Mouse (Mus musculus): Measurements from ENCODE around the gene Cldn7. TPM values are rescaled to one million over a fixed set of nuclear protein-coding genes. Genes with fewer than 3 reads are reported as not detected.
"Not testable (repeated sequence)": the region's sequence is repeated elsewhere in the genome, so short reads cannot be mapped to it uniquely, and the experiment has no call there.

Cldn7 gene
- polyA plus RNA-seq, 1 experiment from 2014 or later: 13.4 TPM

DNA sequence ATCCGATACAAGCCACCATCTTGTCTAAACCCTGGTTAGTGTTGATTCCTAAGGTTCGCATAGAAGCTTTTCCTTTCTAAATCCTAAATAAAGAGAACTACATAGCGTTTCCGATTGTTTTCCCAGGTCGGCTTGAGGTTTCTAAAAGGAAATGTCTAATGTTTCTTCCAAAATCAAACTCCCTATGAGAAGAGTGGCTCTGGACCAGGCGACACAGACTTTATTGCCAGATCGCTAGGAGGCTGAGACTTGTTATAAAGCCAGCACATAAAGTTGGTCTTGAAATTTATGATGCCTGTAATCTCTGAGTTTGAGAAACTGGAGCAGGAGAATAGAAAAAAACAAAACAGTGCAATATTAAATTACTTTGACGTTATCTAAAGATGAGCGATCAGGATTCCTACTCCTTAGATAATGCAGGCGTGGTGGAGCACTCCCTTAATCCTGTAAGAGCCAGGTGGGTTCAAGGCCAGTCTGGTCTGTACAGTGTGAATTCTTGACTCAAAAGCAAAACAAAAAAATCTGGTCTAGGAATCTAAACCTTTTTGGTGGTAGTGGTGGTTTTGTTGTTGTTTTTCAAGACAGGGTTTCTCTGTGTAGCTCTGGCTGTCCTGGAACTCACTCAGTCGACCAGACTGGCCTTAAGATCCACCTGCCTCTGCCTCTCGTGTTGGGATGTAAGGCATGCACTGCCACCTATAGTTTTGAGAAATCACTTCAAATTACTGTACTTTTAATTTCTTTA, 42.4 kb upstream of the Cldn7 start:
- Histone ChIP-seq H3K9ac (peak overlapping the region; percentile 71), H3K36me3 (peaks cover 24% of the 10 kb centered on the region), H3K27ac (peak overlapping the region; percentile 97), H3K4me3 (peak overlapping the region; percentile 90), H3K4me2 (replicated peaks) (peak overlapping the region; percentile 88), H3K9me3 (no peaks in the 10 kb centered on the region), H3K27me3 (no peaks in the 10 kb centered on the region), H3K4me1 (peaks cover 26% of the 10 kb centered on the region)
- 3% methylated on average over 12 of the region's 12 CpGs for WGBS
- no peak for ATAC-seq (ENCODE audit: low FRiP score, low read depth)

DNA sequence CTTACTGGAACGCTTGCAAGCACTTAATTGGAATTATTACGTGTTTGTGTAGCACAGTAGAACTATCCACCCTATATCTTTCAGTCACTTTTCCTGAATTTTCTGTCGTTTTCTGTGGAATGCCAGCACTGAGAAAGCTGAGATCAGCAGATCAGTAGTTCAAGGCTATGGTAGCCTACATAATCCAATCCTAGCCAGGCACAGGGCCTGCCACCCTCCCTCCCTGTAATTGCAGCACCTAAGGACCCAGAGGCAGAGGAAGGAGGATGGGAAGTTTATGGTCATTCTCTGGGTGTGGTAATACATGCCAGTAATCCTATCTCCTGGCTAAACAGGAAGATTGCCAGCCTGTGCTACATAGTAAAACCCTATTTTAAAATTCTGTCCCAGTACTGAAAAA, 41.8 kb upstream of the Cldn7 start:
- Histone ChIP-seq H3K9ac (0 out of 2 replicates have a peak overlapping the region, but pooled peaks have one; percentile 19), H3K27ac (peak overlapping the region; percentile 97; the same call in 1 of the 2 replicates), H3K4me2 (replicated peaks) (peak overlapping the region; percentile 88)

DNA sequence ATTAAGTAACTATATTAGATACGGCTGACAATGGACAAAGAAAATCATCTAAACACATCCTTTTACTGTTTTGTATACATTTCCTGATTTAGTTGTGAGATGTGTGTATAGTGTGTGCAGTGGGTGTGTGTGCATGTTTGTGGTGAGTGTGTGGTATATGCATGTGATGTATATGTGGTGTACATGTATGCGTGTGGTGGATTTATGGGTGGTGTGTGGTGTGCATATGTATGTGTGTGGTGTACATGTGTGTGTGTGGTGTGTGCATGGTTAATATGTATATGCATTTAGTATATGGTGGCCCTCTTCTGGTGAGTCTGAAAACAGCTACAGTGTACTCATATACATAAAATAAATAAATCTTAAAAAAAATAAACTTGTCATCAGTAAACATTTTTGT, 37.1 kb upstream of the Cldn7 start:
- Histone ChIP-seq H3K36me3 (no peaks in the 10 kb centered on the region), H3K9me3 (no peaks in the 10 kb centered on the region), H3K4me1 (peaks cover 5% of the 10 kb centered on the region), H3K27ac (no peak overlapping the region), H3K4me2 (replicated peaks) (no peak overlapping the region), H3K9ac (no peak overlapping the region), H3K27me3 (no peaks in the 10 kb centered on the region), H3K4me3 (no peak overlapping the region)
- WGBS: 97% methylated on average over 2 of the region's 2 CpGs
- no peak for ATAC-seq (ENCODE audit: low FRiP score, low read depth)

More for the DNA sequence above, 41.8 kb upstream of the Cldn7 start:
- peaks cover 26% of the 10 kb centered on the region for H3K4me1 ChIP-seq
- ATAC-seq (ENCODE audit: low FRiP score, low read depth): no peak
- no peaks in the 10 kb centered on the region for H3K27me3 ChIP-seq
- no peaks in the 10 kb centered on the region for H3K9me3 ChIP-seq
- peak overlapping the region; percentile 90 for H3K4me3 ChIP-seq
- H3K36me3 ChIP-seq: peaks cover 18% of the 10 kb centered on the region
- 59% methylated on average over 3 of the region's 3 CpGs for WGBS

DNA sequence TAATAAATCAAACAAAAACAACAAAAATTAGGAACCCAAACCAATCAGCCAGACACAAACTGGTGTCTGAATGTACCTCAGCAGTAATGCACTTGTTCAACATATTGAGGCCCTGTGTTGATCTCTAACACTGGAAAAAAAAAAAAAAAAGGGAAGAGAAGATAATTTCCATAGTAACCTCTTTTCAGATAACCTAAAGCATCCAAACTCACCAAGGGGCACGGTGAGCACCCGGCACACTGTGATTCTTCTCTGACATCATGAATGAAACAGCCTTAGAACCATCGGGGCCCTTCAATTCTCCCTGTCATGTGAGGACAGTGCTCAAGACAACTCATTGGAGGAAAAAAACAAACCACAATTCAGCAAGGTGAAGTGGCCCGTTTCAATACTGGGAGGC, 34.9 kb upstream of the Cldn7 start:
- H3K4me1 ChIP-seq: peaks cover 10% of the 10 kb centered on the region
- H3K9ac ChIP-seq: no peak overlapping the region
- H3K9me3 ChIP-seq: no peaks in the 10 kb centered on the region
- H3K4me3 ChIP-seq: no peak overlapping the region
- H3K27ac ChIP-seq: no peak overlapping the region
- no peak for ATAC-seq (ENCODE audit: low FRiP score, low read depth)
- no peak overlapping the region for H3K4me2 ChIP-seq (replicated peaks)
- H3K27me3 ChIP-seq: peaks cover 3% of the 10 kb centered on the region; the same call in 1 of the 2 replicates
- WGBS: 83% methylated on average over 4 of the region's 4 CpGs
- no peaks in the 10 kb centered on the region for H3K36me3 ChIP-seq

DNA sequence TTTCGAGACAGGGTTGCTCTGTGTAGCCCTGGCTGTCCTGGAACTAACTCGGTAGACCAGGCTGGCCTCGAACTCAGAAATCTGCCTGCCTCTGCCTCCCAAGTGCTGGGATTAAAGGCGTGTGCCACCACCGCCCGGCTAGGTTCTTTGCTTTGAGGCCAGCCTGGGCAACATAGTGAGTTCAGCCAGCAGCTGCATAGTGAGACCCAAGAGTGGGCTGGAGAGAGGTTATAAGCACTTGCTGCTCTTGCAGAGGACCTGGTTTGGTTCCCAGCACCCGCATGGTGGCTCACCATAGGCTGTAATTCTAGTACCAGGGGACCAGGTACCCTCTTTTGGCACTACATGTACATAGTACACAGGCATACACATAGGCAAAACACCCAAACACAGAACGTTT, 34.4 kb upstream of the Cldn7 start:
- H3K4me2 ChIP-seq (replicated peaks); H3K9me3 ChIP-seq; H3K27me3 ChIP-seq; H3K4me3 ChIP-seq; H3K36me3 ChIP-seq; ATAC-seq (ENCODE audit: low FRiP score, low read depth); H3K9ac ChIP-seq; H3K27ac ChIP-seq: not testable (repeated sequence)
- peaks cover 14% of the 10 kb centered on the region for H3K4me1 ChIP-seq
- WGBS: 85% methylated on average over 8 of the region's 8 CpGs

DNA sequence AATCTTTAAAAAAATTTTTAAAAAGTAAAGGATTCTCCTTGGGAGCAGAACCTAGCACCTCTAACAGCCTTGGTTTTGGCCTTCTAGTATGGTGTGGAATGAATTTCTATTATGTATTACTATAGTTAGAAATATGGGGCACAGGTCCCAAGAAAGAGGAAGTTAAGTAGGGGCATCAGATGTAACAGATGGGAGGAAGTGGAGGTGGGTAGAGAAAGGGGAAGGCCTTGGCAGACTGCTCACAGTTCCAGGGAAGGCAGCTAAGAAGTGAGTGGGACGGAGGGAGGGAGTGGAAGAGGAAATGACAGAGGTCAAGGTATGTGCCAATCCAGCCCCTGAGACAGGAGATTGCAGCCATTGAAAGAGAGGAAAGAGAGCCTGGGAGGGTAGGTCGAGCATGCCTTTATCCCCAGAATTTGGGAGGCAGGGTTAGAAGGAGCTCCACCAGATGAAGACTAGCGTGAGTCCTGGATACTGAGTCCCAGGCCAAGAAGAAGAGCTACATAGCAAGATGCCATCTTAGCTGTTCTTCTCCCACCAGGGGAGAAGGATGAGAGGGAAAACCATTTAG, 33.5 kb upstream of the Cldn7 start:
- H3K27ac ChIP-seq: no peak overlapping the region
- ATAC-seq (ENCODE audit: low FRiP score, low read depth): no peak
- H3K9me3 ChIP-seq: no peaks in the 10 kb centered on the region
- H3K27me3 ChIP-seq: peaks cover 4% of the 10 kb centered on the region
- H3K4me2 ChIP-seq (replicated peaks): no peak overlapping the region
- H3K36me3 ChIP-seq: no peaks in the 10 kb centered on the region
- H3K4me3 ChIP-seq: no peak overlapping the region
- peaks cover 16% of the 10 kb centered on the region for H3K4me1 ChIP-seq
- WGBS: 73% methylated on average over 3 of the region's 3 CpGs
- H3K9ac ChIP-seq: peak overlapping the region; percentile 3; the same call in 1 of the 2 replicates

DNA sequence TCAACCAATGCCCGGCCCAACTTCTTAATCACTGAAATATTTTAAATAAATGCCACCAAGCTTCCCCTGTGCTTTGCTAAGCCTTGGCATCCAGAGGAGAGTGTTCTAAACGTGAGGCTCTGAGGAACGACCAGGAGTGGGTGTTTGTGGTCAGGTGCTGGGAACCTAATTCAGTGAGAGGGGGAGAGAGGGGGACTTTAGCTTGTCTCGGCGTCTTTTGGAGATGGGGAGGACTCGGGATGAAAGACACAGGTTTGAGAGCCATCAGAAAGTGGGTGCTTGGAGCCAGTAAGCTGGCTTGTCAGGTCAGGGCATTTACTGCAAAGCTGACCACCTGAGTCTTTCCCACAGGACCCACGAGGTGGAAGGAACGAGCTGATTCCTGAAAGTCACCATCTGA, 32.8 kb upstream of the Cldn7 start:
- Histone ChIP-seq H3K4me1 (peaks cover 23% of the 10 kb centered on the region), H3K27ac (no peak overlapping the region), H3K27me3 (peaks cover 7% of the 10 kb centered on the region), H3K9ac (no peak overlapping the region), H3K4me3 (no peak overlapping the region), H3K36me3 (no peaks in the 10 kb centered on the region), H3K9me3 (no peaks in the 10 kb centered on the region), H3K4me2 (replicated peaks) (no peak overlapping the region)
- 67% methylated on average over 8 of the region's 8 CpGs for WGBS
- ATAC-seq (ENCODE audit: low FRiP score, low read depth): no peak

DNA sequence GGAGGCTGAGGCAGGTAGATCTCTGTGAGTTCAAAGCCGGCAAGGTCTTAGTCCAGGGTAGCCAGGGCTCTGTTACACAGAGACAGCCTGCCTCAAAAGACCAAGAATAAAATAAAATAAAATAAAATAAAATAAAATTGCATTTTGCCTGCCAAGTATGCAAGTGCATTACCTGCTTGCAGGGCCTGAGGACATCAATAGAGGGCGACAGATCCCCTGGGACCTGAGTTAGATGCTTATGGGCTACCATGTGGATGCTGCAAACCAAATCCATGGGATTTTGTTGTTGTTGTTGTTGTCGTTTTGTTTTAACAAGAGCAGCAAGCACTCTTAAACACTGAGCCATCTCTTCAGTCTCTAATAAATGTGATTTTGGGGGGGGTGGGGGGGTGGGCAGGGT, 32.3 kb upstream of the Cldn7 start:
- Histone ChIP-seq H3K4me3 (no peak overlapping the region), H3K4me2 (replicated peaks) (no peak overlapping the region), H3K9ac (no peak overlapping the region), H3K27me3 (peaks cover 11% of the 10 kb centered on the region), H3K27ac (no peak overlapping the region), H3K36me3 (no peaks in the 10 kb centered on the region), H3K4me1 (peaks cover 28% of the 10 kb centered on the region), H3K9me3 (no peaks in the 10 kb centered on the region)
- no peak for ATAC-seq (ENCODE audit: low FRiP score, low read depth)
- 43% methylated on average over 3 of the region's 3 CpGs for WGBS

DNA sequence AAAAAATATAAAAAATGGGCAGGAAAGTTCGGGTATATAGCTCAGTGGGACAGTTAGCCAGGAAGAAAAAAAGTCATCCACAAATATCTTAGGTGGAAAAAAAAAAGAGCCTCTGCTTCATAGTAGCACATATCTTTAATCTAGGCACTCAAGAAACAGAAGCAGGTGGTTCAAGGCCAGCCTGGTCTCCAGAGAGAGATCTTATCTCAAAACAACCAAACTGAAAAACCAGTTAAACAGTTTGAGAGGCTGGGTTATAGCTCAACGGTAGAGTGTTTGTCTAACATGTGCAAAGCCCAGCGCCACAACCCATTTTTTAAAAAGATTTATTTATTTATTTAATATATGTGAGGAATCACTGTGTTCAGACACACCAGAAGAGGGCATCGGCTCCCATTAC, 31.5 kb upstream of the Cldn7 start:
- Histone ChIP-seq H3K4me1 (peaks cover 36% of the 10 kb centered on the region), H3K27me3 (peaks cover 15% of the 10 kb centered on the region), H3K9me3 (no peaks in the 10 kb centered on the region), H3K9ac (no peak overlapping the region), H3K4me2 (replicated peaks) (no peak overlapping the region), H3K4me3 (no peak overlapping the region), H3K36me3 (no peaks in the 10 kb centered on the region), H3K27ac (no peak overlapping the region)
- no peak for ATAC-seq (ENCODE audit: low FRiP score, low read depth)
- 75% methylated on average over 4 of the region's 4 CpGs for WGBS

DNA sequence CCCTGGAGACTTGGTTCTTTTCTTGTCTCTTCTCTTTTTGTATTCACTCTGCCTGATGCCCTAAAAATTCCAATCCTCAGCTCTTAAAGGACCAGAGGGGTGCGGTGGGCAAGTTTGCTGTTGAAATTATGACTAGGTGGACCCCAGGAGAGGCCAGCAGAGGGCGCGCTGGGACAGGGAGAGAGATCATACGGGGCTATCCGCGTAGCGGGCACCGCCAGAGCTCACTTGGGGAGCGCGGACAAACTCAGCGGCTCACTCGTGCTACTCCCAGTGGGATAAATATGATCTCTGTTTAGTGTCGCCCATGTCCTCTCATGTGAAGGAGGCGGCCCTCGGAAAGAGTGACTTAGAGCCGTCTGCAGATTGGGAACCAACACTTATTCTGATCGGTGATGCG, 30.4 kb upstream of the Cldn7 start:
- peak overlapping the region; percentile 100 for H3K4me2 ChIP-seq (replicated peaks)
- H3K27ac ChIP-seq: no peak overlapping the region
- ATAC-seq (ENCODE audit: low FRiP score, low read depth): peak; percentile 20; the same call in 1 of the 2 replicates
- H3K4me3 ChIP-seq: peak overlapping the region; percentile 31
- H3K9ac ChIP-seq: peak overlapping the region; percentile 31; the same call in 1 of the 2 replicates
- no peaks in the 10 kb centered on the region for H3K9me3 ChIP-seq
- WGBS: 1% methylated on average over 18 of the region's 18 CpGs
- peaks cover 47% of the 10 kb centered on the region for H3K4me1 ChIP-seq
- no peaks in the 10 kb centered on the region for H3K36me3 ChIP-seq
- H3K27me3 ChIP-seq: peaks cover 18% of the 10 kb centered on the region

DNA sequence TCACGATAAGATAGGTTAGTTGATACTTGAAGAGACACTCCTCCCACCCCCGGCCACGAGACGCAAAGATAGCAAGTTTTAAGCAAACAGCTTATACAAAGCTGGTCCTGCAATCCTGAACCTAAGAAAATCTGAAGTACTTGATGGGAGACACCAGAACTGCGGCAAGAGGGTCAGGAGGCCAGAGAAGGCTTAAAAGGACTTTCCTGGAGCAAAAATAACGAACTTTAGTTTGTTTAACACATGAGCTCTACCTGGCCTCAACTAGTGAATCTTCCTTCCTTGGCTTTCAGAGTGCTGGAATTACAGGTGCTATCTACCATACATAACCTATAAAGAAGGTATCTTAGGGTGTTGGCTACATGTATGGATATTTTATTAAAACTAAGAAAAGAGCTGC, 29.9 kb upstream of the Cldn7 start:
- H3K27ac ChIP-seq: no peak overlapping the region; the same call in 1 of the 2 replicates
- no peaks in the 10 kb centered on the region for H3K9me3 ChIP-seq
- peak overlapping the region; percentile 100 for H3K4me2 ChIP-seq (replicated peaks)
- no peak for ATAC-seq (ENCODE audit: low FRiP score, low read depth)
- H3K36me3 ChIP-seq: no peaks in the 10 kb centered on the region
- H3K27me3 ChIP-seq: peaks cover 18% of the 10 kb centered on the region
- WGBS: 20% methylated on average over 6 of the region's 6 CpGs
- peak overlapping the region; percentile 31; the same call in 1 of the 2 replicates for H3K4me3 ChIP-seq
- H3K4me1 ChIP-seq: peaks cover 48% of the 10 kb centered on the region
- no peak overlapping the region for H3K9ac ChIP-seq

DNA sequence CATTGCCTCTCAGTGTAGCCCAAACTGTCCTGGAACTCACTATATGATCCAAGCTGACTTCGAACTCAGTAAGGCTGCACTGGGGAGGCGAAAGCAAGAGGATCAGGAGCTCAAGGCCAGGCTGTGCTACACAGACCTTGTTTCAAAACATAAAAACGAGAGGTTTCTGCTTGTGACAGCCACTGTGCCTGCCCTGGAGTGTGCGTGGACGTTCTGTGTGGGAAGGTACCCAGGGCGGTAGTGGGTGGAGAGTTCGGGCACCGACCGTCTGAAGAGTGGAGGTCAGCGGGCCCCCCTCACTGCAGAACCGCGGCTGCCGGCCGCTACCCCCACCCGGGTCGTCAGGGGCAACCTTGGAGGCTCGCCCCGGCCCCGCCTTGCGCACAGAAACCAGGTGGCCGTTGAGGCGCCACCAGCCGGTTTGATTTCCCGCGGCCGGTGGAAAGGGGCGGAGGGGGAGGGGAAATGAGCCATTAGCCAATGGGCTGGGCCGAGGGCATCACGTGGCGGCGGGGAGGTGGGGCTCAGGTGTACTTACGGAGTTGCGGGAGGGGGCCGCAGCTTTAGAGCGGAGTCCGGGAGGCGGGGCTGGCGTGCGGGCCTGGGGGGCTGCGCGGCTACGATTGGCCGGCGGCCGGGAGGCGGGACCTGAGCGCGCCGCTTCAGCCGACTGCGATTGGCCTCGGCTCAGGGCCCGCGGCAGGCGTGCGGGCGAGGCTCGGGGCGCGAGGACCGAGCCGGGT, 29.3 kb upstream of the Cldn7 start, which contains the start of gene Ybx2:
Gene Ybx2 (plus strand): TSS at position 660 of the 743 bp plus-strand sequence.
- Histone ChIP-seq H3K36me3 (no peaks in the 10 kb centered on the region), H3K4me3 (peak within 1 kb of the TSS; percentile 64), H3K4me2 (replicated peaks) (peak within 1 kb of the TSS; percentile 100), H3K4me1 (peaks cover 48% of the 10 kb centered on the region), H3K9ac (peak within 1 kb of the TSS; percentile 80), H3K27me3 (peaks cover 18% of the 10 kb centered on the region), H3K27ac (peak within 1 kb of the TSS; percentile 3; the same call in 1 of the 2 replicates), H3K9me3 (no peaks in the 10 kb centered on the region)
- ATAC-seq (ENCODE audit: low FRiP score, low read depth): peak; percentile 90
- WGBS: under 1% methylated on average over 56 of the region's 62 CpGs

Data from limb, embryonic 13.5 days (tissue).